Mouse (Mus musculus): ENCODE data around the gene Mrps18a. TPM values are rescaled to one million over a fixed set of nuclear protein-coding genes. Genes with fewer than 3 reads are reported as not detected.

Mrps18a gene
- polyA plus RNA-seq (2012; ENCODE audit: low replicate concordance), result 38.3 and 76.8 TPM in 2 replicates

GRCm38 (mm10) chr17:46110402-46111289 lies at the start of gene Mrps18a:
Gene Mrps18a (plus strand): TSS chr17:46110986.

GRCm38 (mm10) chr17:46143578-46144423 lies 33.0 kb downstream of the Mrps18a start, which contains the start of gene Rsph9:
Gene Rsph9 (minus strand): TSS chr17:46144216.

GRCm38 (mm10) chr17:46152847-46153782 lies 42.3 kb downstream of the Mrps18a start, which contains the start of gene Mad2l1bp:
Gene Mad2l1bp (minus strand): TSS chr17:46153553.

GRCm38 (mm10) chr17:46160686-46161085 lies 49.9 kb downstream of the Mrps18a start, which contains the start of gene Gtpbp2:
Gene Gtpbp2 (plus strand): TSS chr17:46161032.

Other genes with a start within 250 kb of the Mrps18a start
- 4.7 and 9.1 TPM in 2 replicates for gene Vegfa, start 78.6 kb upstream of the Mrps18a start, polyA plus RNA-seq (2012; ENCODE audit: low replicate concordance)
- gene Rsph9, start 33.2 kb downstream of the Mrps18a start, polyA plus RNA-seq (2012; ENCODE audit: low replicate concordance), result 0.75 TPM in 1 of 2 replicates, not detected in the other
- 3.1 and 13.1 TPM in 2 replicates for gene Mad2l1bp, start 42.6 kb downstream of the Mrps18a start, polyA plus RNA-seq (2012; ENCODE audit: low replicate concordance)
- gene Gtpbp2, start 50.0 kb downstream of the Mrps18a start, polyA plus RNA-seq (2012; ENCODE audit: low replicate concordance), result 115 and 348 TPM in 2 replicates
- gene Polh, start 91.7 kb downstream of the Mrps18a start, polyA plus RNA-seq (2012; ENCODE audit: low replicate concordance), result 0.76 and 1.9 TPM in 2 replicates
- gene Xpo5, start 91.8 kb downstream of the Mrps18a start, polyA plus RNA-seq (2012; ENCODE audit: low replicate concordance), result 5.3 and 8.5 TPM in 2 replicates
- gene Polr1c, start 137.1 kb downstream of the Mrps18a start, polyA plus RNA-seq (2012; ENCODE audit: low replicate concordance), result 5.7 and 13.6 TPM in 2 replicates
- 192 and 236 TPM in 2 replicates for gene Yipf3, start 137.1 kb downstream of the Mrps18a start, polyA plus RNA-seq (2012; ENCODE audit: low replicate concordance)
- gene Lrrc73, start 142.5 kb downstream of the Mrps18a start, polyA plus RNA-seq (2012; ENCODE audit: low replicate concordance), result 0.84 and 1.2 TPM in 2 replicates
- 56.3 and 96.3 TPM in 2 replicates for gene Tjap1, start 172.0 kb downstream of the Mrps18a start, polyA plus RNA-seq (2012; ENCODE audit: low replicate concordance)
- 0.26 and 0.53 TPM in 2 replicates for gene Dlk2, start 186.4 kb downstream of the Mrps18a start, polyA plus RNA-seq (2012; ENCODE audit: low replicate concordance)
- gene Abcc10, start 217.4 kb downstream of the Mrps18a start, polyA plus RNA-seq (2012; ENCODE audit: low replicate concordance), result 12.3 and 28.5 TPM in 2 replicates

All from hematopoietic multipotent progenitor cell, adult 10-12 weeks (in vitro differentiated cells).